Mouse (Mus musculus) 3T3-L1 (cell line): ENCODE measurements around the gene Gdpd5.

Experiments used
- DNase-seq: peaks from one replicate; pipeline ENCODE4 v3.0.0-alpha.2; 2015; ENCODE audit warnings: low read depth, low spot score

Gene Gdpd5

GRCm38 (mm10) chr7:99441534-99442072, 60.4 kb downstream of the Gdpd5 start:
- DNase-seq: peak; percentile 85

GRCm38 (mm10) chr7:99443164-99443563, 62.0 kb downstream of the Gdpd5 start:
- no peak for DNase-seq

- no peak for DNase-seq
These were observed 62.8 kb downstream of the Gdpd5 start for GRCm38 (mm10) chr7:99444012-99444411.

GRCm38 (mm10) chr7:99445833-99446232, 64.6 kb downstream of the Gdpd5 start:
- DNase-seq: peak; percentile 20

GRCm38 (mm10) chr7:99447323-99447722, 66.1 kb downstream of the Gdpd5 start:
- no peak for DNase-seq

GRCm38 (mm10) chr7:99448619-99449018, 67.4 kb downstream of the Gdpd5 start:
- DNase-seq: no peak

- no peak for DNase-seq
These were observed 67.8 kb downstream of the Gdpd5 start for GRCm38 (mm10) chr7:99449063-99449462.

GRCm38 (mm10) chr7:99449751-99450150, 68.5 kb downstream of the Gdpd5 start:
- DNase-seq: no peak

GRCm38 (mm10) chr7:99450703-99451102, 69.5 kb downstream of the Gdpd5 start:
- DNase-seq: peak; percentile 81

GRCm38 (mm10) chr7:99452859-99453258, 71.6 kb downstream of the Gdpd5 start:
- DNase-seq: no peak

- no peak for DNase-seq
These were observed 72.8 kb downstream of the Gdpd5 start for GRCm38 (mm10) chr7:99454044-99454443.

GRCm38 (mm10) chr7:99458849-99459248, 77.6 kb downstream of the Gdpd5 start:
- DNase-seq: no peak

GRCm38 (mm10) chr7:99459888-99460652, 78.9 kb downstream of the Gdpd5 start:
- DNase-seq: peak; percentile 59

GRCm38 (mm10) chr7:99463120-99463519, 81.9 kb downstream of the Gdpd5 start:
- no peak for DNase-seq

- no peak for DNase-seq
These were observed 84.6 kb downstream of the Gdpd5 start, which contains the start of gene Klhl35 for GRCm38 (mm10) chr7:99465811-99466210. Gene Klhl35 (plus strand): TSS chr7:99466004.

GRCm38 (mm10) chr7:99467916-99468282, 86.7 kb downstream of the Gdpd5 start:
- DNase-seq: no peak

GRCm38 (mm10) chr7:99468283-99469132, 87.3 kb downstream of the Gdpd5 start:
- DNase-seq: no peak

- DNase-seq: no peak
These were observed 88.6 kb downstream of the Gdpd5 start for GRCm38 (mm10) chr7:99469680-99470405.

GRCm38 (mm10) chr7:99471578-99471977, 90.4 kb downstream of the Gdpd5 start:
- DNase-seq: no peak

GRCm38 (mm10) chr7:99473638-99474407, 92.6 kb downstream of the Gdpd5 start:
- peak; percentile 63 for DNase-seq
